Mouse (Mus musculus) CH12.LX (cell line): ENCODE results near the gene Galnt14.

ENCODE experiments used
- BHLHE40 ChIP-seq: IDR thresholded peaks from 2 replicates; pipeline ENCODE4 v1.6.1; 2011; ENCODE audit warnings: mild to moderate bottlenecking, low read depth, low read length, improper control_type of control experiment
- CTCF ChIP-seq, 2 experiments: IDR thresholded peaks in 1 of 2; conservative IDR thresholded peaks in 1 of 2; 2 replicates each; pipeline ENCODE4 v1.5.1; 2011 to 2012; ENCODE audit warnings: low read depth in 2 of 2, low read length in 2 of 2, improper control_type of control experiment in 1 of 2, inconsistent platforms in 1 of 2, mild to moderate bottlenecking in 1 of 2, moderate library complexity in 1 of 2
- EP300 ChIP-seq: IDR thresholded peaks from 2 replicates; pipeline ENCODE4 v1.6.1; 2011; ENCODE audit warnings: low read length, improper control_type of control experiment
- RCOR1 ChIP-seq: conservative IDR thresholded peaks from 2 replicates; pipeline ENCODE4 v1.6.1; 2012; ENCODE audit warnings: low read depth, mild to moderate bottlenecking, inconsistent platforms, low read length, improper control_type of control experiment
- SIN3A ChIP-seq: IDR thresholded peaks from 2 replicates; pipeline ENCODE4 v1.6.1; 2012; ENCODE audit warnings: low read length, improper control_type of control experiment, inconsistent platforms

DNA sequence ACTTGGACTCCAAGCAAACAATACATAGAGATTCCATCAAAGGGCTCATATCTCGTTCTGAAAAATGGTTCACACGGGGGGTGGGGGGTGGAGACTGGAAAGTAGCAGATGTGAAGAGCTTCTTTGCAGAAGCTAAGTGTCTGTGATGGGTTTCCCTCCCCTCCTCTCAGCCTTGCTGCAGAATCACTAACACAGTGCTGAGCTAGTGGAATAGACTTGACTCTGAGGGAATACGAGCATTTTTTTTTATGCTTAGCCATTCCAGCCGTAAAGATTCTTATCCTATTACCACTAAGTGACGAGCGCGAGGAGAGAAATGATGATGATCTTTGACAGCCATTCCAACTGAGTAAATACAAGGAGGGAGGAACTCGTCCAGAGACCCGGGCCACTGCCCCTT, 142.0 kb downstream of the Galnt14 start:
- TF ChIP-seq EP300 (no peak), RCOR1 (no peak), CTCF (conservative IDR thresholded peaks at IDR 0.05 in 1 of 2, IDR thresholded peaks at IDR 0.05 in 1 of 2; ENCODE audit: low read depth in 2 of 2, low read length in 2 of 2) (no peak), BHLHE40 (no peak), SIN3A (no peak)
